Mouse (Mus musculus): ENCODE measurements around the gene Urah.

GRCm38 (mm10) chr7:140805704-140806103 lies 29.1 kb upstream of the Urah start:
- TF ChIP-seq POLR2A (IDR thresholded peaks at IDR 0.05; ENCODE audit: insufficient read depth, low read depth, low read length), result no peak
- TF ChIP-seq CTCF (IDR thresholded peaks at IDR 0.05; ENCODE audit: insufficient read depth, low read depth, low read length), result peak; percentile 30; the same call in 1 of the 2 replicates

Data from olfactory bulb, adult 2 months (tissue).